ENCODE assay signal across 29 mouse cellular contexts in the genomic region with DNA sequence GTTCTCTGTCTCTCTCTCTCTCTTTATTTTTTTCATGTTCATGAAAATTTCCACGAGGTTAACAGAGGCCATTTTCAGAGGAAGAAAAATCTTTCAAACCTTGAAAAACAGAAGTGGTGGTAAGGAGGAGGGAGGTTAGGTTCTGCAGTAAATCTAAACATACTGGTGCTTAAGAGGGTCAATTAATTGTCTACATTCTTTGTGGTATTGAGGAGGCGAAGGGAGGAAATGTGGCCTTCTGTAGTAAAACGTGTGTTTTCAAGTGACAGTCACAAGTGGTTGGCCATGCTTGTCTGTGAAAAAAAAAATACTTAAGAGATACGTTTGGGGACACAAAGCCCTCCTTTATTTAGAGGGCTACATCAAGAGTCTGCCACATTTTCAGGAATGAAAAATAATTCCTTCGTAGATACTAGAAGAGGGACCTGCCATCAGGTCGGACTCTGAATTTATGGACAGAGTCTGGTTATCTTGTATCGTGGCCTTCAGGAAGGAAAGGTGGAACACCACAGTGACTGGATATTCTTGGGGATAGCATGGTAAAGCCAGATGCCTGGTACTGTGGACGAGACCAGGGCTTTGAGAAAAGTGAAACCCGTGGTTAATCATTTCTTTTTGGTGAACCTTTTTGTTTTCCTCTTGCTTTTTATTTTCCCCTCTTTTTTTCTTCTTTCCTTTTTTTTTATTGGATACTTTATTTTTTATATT.
A peak's percentile ranks its signal among the peaks of the same experiment; 100 is the strongest.
DNase-seq lines count a peak whose midpoint lies in the region; ATAC-seq lines count a peak whose summit lies in the region.
"Had no signal": no experiment of that assay in that cellular context is flagged by ENCODE, and none has a peak within 500 bp of the region (broad histone marks: within the 10 kb centered on the region; RNA-seq: fewer than 3 reads in every experiment).

No protein-coding gene starts in this region.

- no peak overlapping the region for H3K9ac ChIP-seq in kidney, embryonic 14.5 days (ENCODE audit: low read depth, low read length)
- H3K9ac ChIP-seq in kidney, embryonic 16.5 days (replicated peaks; ENCODE audit: low read length), result no peak overlapping the region
- H3K9ac ChIP-seq: embryonic facial prominence, embryonic 13.5 days; embryonic facial prominence, embryonic 15.5 days; forebrain, embryonic 12.5 days had no signal

- 19% methylated on average over 9 of the region's 9 CpGs for WGBS in kidney, embryonic 14.5 days
- 19% methylated on average over 9 of the region's 9 CpGs for WGBS in kidney, embryonic 16.5 days

- DNase-seq in kidney, postnatal 25 days, result no peak
- no peak for DNase-seq in kidney, adult 8-10 months
- DNase-seq in 416B (ENCODE audit: low read depth), result peak; percentile 23
- no peak for DNase-seq in cerebellum, adult 9-10 months
- DNase-seq in retina, embryonic 14.5 days (ENCODE audit: low spot score), result no peak
- DNase-seq: adrenal gland, adult 8-10 months; adrenal gland, postnatal 14 days; adrenal gland, postnatal 36 days; B cell, adult 2 months; cerebellum, adult 11-12 months; cerebellum, adult 8-10 months; cerebellum, postnatal 10 days; cerebellum, postnatal 25 days; embryo, embryonic 11 days had no signal

- H3K36me3 ChIP-seq in kidney, embryonic 14.5 days (ENCODE audit: control insufficient read depth, insufficient read depth, low read length), result no peaks in the 10 kb centered on the region
- peaks cover 5% of the 10 kb centered on the region; the same call in 1 of the 2 replicates for H3K36me3 ChIP-seq in kidney, embryonic 16.5 days (ENCODE audit: insufficient read depth, low read length)
- H3K36me3 ChIP-seq: embryonic facial prominence, embryonic 13.5 days; embryonic facial prominence, embryonic 15.5 days had no signal

- peak overlapping the region; percentile 65; the same call in 1 of the 2 replicates for H3K27ac ChIP-seq in kidney, embryonic 14.5 days (ENCODE audit: low read depth, low read length)
- H3K27ac ChIP-seq in kidney, embryonic 16.5 days (ENCODE audit: low read length), result peak overlapping the region; percentile 74
- H3K27ac ChIP-seq: embryonic facial prominence, embryonic 13.5 days; embryonic facial prominence, embryonic 15.5 days; forebrain, embryonic 10.5 days; forebrain, embryonic 12.5 days had no signal

- H3K4me2 ChIP-seq in kidney, embryonic 14.5 days (replicated peaks; ENCODE audit: low read depth, low read length), result no peak overlapping the region
- 0 out of 2 replicates have a peak overlapping the region, but pooled peaks have one; percentile 2 for H3K4me2 ChIP-seq in kidney, embryonic 16.5 days (replicated peaks; ENCODE audit: low read depth, low read length)
- H3K4me2 ChIP-seq: embryonic facial prominence, embryonic 13.5 days; embryonic facial prominence, embryonic 15.5 days; forebrain, embryonic 12.5 days had no signal

- H3K4me3 ChIP-seq in kidney, embryonic 14.5 days (ENCODE audit: low read length), result no peak overlapping the region
- H3K4me3 ChIP-seq in kidney, embryonic 16.5 days (ENCODE audit: low read length), result no peak overlapping the region
- H3K4me3 ChIP-seq: embryonic facial prominence, embryonic 13.5 days; embryonic facial prominence, embryonic 15.5 days; erythroblast, embryonic 14.5 days; forebrain, embryonic 10.5 days; forebrain, embryonic 12.5 days had no signal

- no peaks in the 10 kb centered on the region for H3K27me3 ChIP-seq in kidney, embryonic 14.5 days (ENCODE audit: control insufficient read depth, insufficient read depth, low read length)
- no peaks in the 10 kb centered on the region for H3K27me3 ChIP-seq in kidney, embryonic 16.5 days (ENCODE audit: insufficient read depth, low read length)
- H3K27me3 ChIP-seq: CH12.LX; forebrain, embryonic 12.5 days had no signal

- H3K4me1 ChIP-seq in kidney, embryonic 14.5 days (ENCODE audit: control insufficient read depth, insufficient read depth, low read length), result peaks cover 18% of the 10 kb centered on the region; the same call in 1 of the 2 replicates
- H3K4me1 ChIP-seq in kidney, embryonic 16.5 days (ENCODE audit: insufficient read depth, low read length), result peaks cover 18% of the 10 kb centered on the region
- H3K4me1 ChIP-seq: forebrain, embryonic 10.5 days; forebrain, embryonic 12.5 days had no signal

- H3K9me3 ChIP-seq in kidney, embryonic 14.5 days (ENCODE audit: control insufficient read depth, low read length), result peaks cover 5% of the 10 kb centered on the region; the same call in 1 of the 2 replicates
- 0 out of 2 replicates have a peak, but pooled peaks cover 3% of the 10 kb centered on the region for H3K9me3 ChIP-seq in kidney, embryonic 16.5 days (ENCODE audit: low read length)
- H3K9me3 ChIP-seq: embryonic facial prominence, embryonic 15.5 days; forebrain, embryonic 12.5 days; G1E had no signal

- peak; percentile 77 for ATAC-seq in kidney, embryonic 14.5 days (ENCODE audit: low FRiP score, low TSS enrichment)
- peak; percentile 77 for ATAC-seq in kidney, embryonic 16.5 days (ENCODE audit: low FRiP score, low TSS enrichment)
- 0 out of 2 replicates have a peak, but pooled peaks have one; percentile 22 for ATAC-seq in common myeloid progenitor, adult 5-6 weeks (replicated peaks; ENCODE audit: low read depth, poor library complexity, severe bottlenecking)
- ATAC-seq: activated CD4-positive, CD25-positive, alpha-beta regulatory T cell, adult 4 months; CD4-positive, CD25-positive, alpha-beta regulatory T cell, adult 4 months; forebrain, embryonic 14.5 days; forebrain, embryonic 16.5 days; Patski had no signal

Comparison
In these comparisons a context has a peak if more than half of its experiments do, and no peak if none do; other contexts are left out.
1. ATAC-seq: peak in every context shown above with its lines; median percentile 77 in kidney, embryonic 14.5 days; 77 in kidney, embryonic 16.5 days; 22 in common myeloid progenitor, adult 5-6 weeks.